Mouse (Mus musculus) stomach, embryonic 16.5 days (tissue): ENCODE data around the gene Cracr2b. TPM values are rescaled to one million over a fixed set of nuclear protein-coding genes. Genes with fewer than 3 reads are reported as not detected.

Experiments used
- ATAC-seq: fragments of 200-750 bp; cut with Nextera tagmentation; 2 replicates; pipeline ENCODE4 v1.8.0; 2017; ENCODE audit warnings: moderate number of reproducible peaks, moderate TSS enrichment; ENCODE audit not compliant: insufficient read depth, low FRiP score
- H3K27ac ChIP-seq: fragments of 300-500 bp; sonication (generic); 2 replicates; pipeline ENCODE4 v1.5.1; 2014; ENCODE audit warnings: low read length
- H3K27me3 ChIP-seq: fragments of 300-500 bp; sonication (generic); 2 replicates; pipeline ENCODE4 v1.6.1; 2014; ENCODE audit warnings: low read length, control low read depth, mixed read lengths; ENCODE audit not compliant: control insufficient read depth, insufficient read depth
- H3K36me3 ChIP-seq: fragments of 300-500 bp; sonication (generic); 2 replicates; pipeline ENCODE4 v1.6.1; 2014; ENCODE audit warnings: low read length; ENCODE audit not compliant: control insufficient read depth, insufficient read depth
- H3K4me1 ChIP-seq: fragments of 300-500 bp; sonication (generic); 2 replicates; pipeline ENCODE4 v1.6.1; 2014; ENCODE audit warnings: low read length, control low read depth, mixed read lengths; ENCODE audit not compliant: control insufficient read depth, insufficient read depth
- H3K4me2 ChIP-seq: fragments of 300-500 bp; sonication (generic); 2 replicates; pipeline ENCODE4 v1.6.1; 2014; ENCODE audit warnings: low read depth, low read length, mixed read lengths
- H3K4me3 ChIP-seq: fragments of 300-500 bp; sonication (generic); replicated peaks from 2 replicates; pipeline ENCODE4 v1.5.1; 2014; ENCODE audit warnings: mild to moderate bottlenecking, low read length
- H3K9ac ChIP-seq: fragments of 300-500 bp; sonication (generic); 2 replicates; pipeline ENCODE4 v1.6.1; 2014; ENCODE audit warnings: low read length
- H3K9me3 ChIP-seq: fragments of 300-500 bp; sonication (generic); replicated peaks from 2 replicates; pipeline ENCODE4 v1.6.1; 2016; ENCODE audit warnings: low read length, control low read depth; ENCODE audit not compliant: control insufficient read depth
- WGBS: fragments of 180-500 bp; shearing (Covaris S2); extraction: QIAGEN DNeasy Blood & Tissue Kit; methylation state at CpG from one replicate; pipeline ENCODE4 v1.1.7; 2014; 5-methylcytosine and 5-hydroxymethylcytosine counted together
- polyA plus RNA-seq: library from polyadenylated mRNA; unstranded; fragments of >200 nt; fragmentation: Nextera tagmentation; extraction: Ambion mirVana; gene quantifications from 2 replicates; pipeline ENCODE4 v1.2.1, GENCODE M21; 2015

Cracr2b gene
- polyA plus RNA-seq, 1 experiment from 2014 or later, result 21.4 TPM

DNA sequence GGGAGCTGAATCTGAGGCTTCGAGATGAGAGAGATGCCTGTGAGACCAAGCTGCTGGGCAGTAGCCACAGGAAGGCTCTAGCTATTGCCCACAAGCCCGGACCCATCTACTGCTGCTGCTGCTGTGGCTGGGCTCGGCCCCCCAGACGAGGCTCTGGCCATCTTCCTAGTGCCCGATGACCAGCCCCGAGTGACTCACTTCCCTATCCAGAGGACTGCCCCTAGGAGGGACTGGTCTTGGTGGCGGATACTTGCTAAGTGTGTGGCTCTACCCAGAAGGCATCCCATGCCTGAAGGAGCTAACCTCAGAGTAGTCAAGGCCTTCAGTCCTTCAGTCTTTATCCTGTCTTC is 5.1 kb downstream of the Cracr2b start:
- 79% methylated on average over 7 of the region's 7 CpGs for WGBS
- H3K4me1 ChIP-seq, result peaks cover 53% of the 10 kb centered on the region
- peaks cover 20% of the 10 kb centered on the region for H3K27me3 ChIP-seq

GRCm38 (mm10) chr7:141466607-141467148 is 5.8 kb downstream of the Cracr2b start:
- 54% methylated on average over 10 of the region's 10 CpGs for WGBS
- Histone ChIP-seq H3K4me1 (peaks cover 46% of the 10 kb centered on the region), H3K9me3 (no peaks in the 10 kb centered on the region), H3K4me3 (peak overlapping the region; percentile 87), H3K9ac (peak overlapping the region; percentile 90), H3K27me3 (peaks cover 18% of the 10 kb centered on the region; the same call in 1 of the 2 replicates), H3K27ac (peak overlapping the region; percentile 94), H3K36me3 (peaks cover 14% of the 10 kb centered on the region), H3K4me2 (peak overlapping the region; percentile 83)
- no peak for ATAC-seq

More for the DNA sequence above, 5.1 kb downstream of the Cracr2b start:
- ATAC-seq, result no peak
- H3K4me2 ChIP-seq, result no peak overlapping the region
- H3K9ac ChIP-seq, result no peak overlapping the region
- no peaks in the 10 kb centered on the region for H3K9me3 ChIP-seq
- H3K27ac ChIP-seq, result no peak overlapping the region
- no peak overlapping the region for H3K4me3 ChIP-seq
- peaks cover 8% of the 10 kb centered on the region; the same call in 1 of the 2 replicates for H3K36me3 ChIP-seq

- H3K4me1 ChIP-seq, result peaks cover 42% of the 10 kb centered on the region
- peak within 1 kb of the TSS; percentile 94 for H3K27ac ChIP-seq
- peak within 1 kb of the TSS; percentile 83 for H3K4me2 ChIP-seq
- ATAC-seq, result peak; percentile 88
- H3K9me3 ChIP-seq, result no peaks in the 10 kb centered on the region
- under 1% methylated on average over 52 of the region's 52 CpGs for WGBS
- peaks cover 16% of the 10 kb centered on the region; the same call in 1 of the 2 replicates for H3K27me3 ChIP-seq
- peak within 1 kb of the TSS; percentile 87 for H3K4me3 ChIP-seq
- H3K9ac ChIP-seq, result peak within 1 kb of the TSS; percentile 90
- peaks cover 14% of the 10 kb centered on the region for H3K36me3 ChIP-seq
These were observed 6.5 kb downstream of the Cracr2b start, which contains the start of gene Cd151 for GRCm38 (mm10) chr7:141467230-141468030. Gene Cd151, plus strand, starts transcription at chr7:141467392.

DNA sequence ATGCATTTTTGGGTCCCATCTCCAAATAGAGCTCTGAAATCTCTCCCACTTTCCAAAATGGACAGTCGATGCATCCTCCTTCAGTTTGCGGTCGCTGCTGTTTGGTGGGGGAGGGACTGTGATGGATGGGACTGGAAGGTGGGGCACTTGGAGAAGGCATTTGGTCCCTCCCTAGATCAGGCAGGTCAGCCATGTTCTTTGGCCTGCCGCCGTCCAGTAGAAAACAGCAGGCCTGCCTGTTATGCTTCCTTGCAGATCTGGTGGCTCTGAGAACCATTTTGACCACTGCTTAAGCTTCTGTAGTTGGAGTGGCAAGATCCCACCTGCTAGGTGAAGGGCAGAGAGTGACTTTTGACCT is 7.2 kb downstream of the Cracr2b start:
- peaks cover 42% of the 10 kb centered on the region for H3K4me1 ChIP-seq
- no peak for ATAC-seq
- peaks cover 14% of the 10 kb centered on the region for H3K36me3 ChIP-seq
- peaks cover 12% of the 10 kb centered on the region; the same call in 1 of the 2 replicates for H3K27me3 ChIP-seq
- H3K9me3 ChIP-seq, result no peaks in the 10 kb centered on the region
- H3K4me3 ChIP-seq, result peak overlapping the region; percentile 87
- H3K27ac ChIP-seq, result peak overlapping the region; percentile 94
- peak overlapping the region; percentile 83 for H3K4me2 ChIP-seq
- 7% methylated on average over 5 of the region's 5 CpGs for WGBS
- H3K9ac ChIP-seq, result peak overlapping the region; percentile 90

GRCm38 (mm10) chr7:141468522-141469211 is 7.8 kb downstream of the Cracr2b start:
- Histone ChIP-seq H3K27me3 (peaks cover 6% of the 10 kb centered on the region; the same call in 1 of the 2 replicates), H3K9ac (peak overlapping the region; percentile 90), H3K4me1 (peaks cover 42% of the 10 kb centered on the region), H3K27ac (peak overlapping the region; percentile 94), H3K4me2 (peak overlapping the region; percentile 83), H3K9me3 (no peaks in the 10 kb centered on the region), H3K36me3 (peaks cover 14% of the 10 kb centered on the region), H3K4me3 (peak overlapping the region; percentile 87)
- ATAC-seq, result peak; percentile 70
- 7% methylated on average over 8 of the region's 8 CpGs for WGBS

- Histone ChIP-seq H3K27ac (peak overlapping the region; percentile 94), H3K4me1 (peaks cover 49% of the 10 kb centered on the region), H3K4me2 (peak overlapping the region; percentile 83), H3K9ac (peak overlapping the region; percentile 90), H3K4me3 (peak overlapping the region; percentile 87), H3K9me3 (no peaks in the 10 kb centered on the region), H3K27me3 (peaks cover 3% of the 10 kb centered on the region; the same call in 1 of the 2 replicates), H3K36me3 (peaks cover 14% of the 10 kb centered on the region)
- 82% methylated on average over 6 of the region's 6 CpGs for WGBS
- ATAC-seq, result no peak
These were observed 8.5 kb downstream of the Cracr2b start for GRCm38 (mm10) chr7:141469352-141469751.

- no peak overlapping the region; the same call in 1 of the 2 replicates for H3K9ac ChIP-seq
- WGBS, result 93% methylated on average over 18 of the region's 18 CpGs
- H3K9me3 ChIP-seq, result no peaks in the 10 kb centered on the region
- peaks cover under 1% of the 10 kb centered on the region; the same call in 1 of the 2 replicates for H3K27me3 ChIP-seq
- no peak overlapping the region for H3K4me2 ChIP-seq
- no peak overlapping the region for H3K27ac ChIP-seq
- peaks cover 44% of the 10 kb centered on the region for H3K4me1 ChIP-seq
- H3K4me3 ChIP-seq, result no peak overlapping the region
- H3K36me3 ChIP-seq, result peaks cover 14% of the 10 kb centered on the region
- no peak for ATAC-seq
These were observed 9.2 kb downstream of the Cracr2b start for GRCm38 (mm10) chr7:141469901-141470636.

DNA sequence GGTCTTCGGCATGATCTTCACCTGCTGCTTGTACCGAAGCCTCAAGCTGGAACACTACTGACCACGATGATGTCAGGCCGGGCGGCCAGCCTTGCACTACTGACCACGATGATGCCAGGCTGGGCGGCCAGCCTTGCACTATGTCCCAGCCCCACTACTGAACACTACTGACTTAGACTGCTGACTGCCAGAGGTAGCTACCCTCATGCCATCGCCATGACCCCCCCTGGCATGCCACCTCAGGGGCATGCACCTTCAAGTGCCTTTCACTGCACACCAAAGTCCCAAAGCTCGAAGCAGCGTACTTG is 9.7 kb downstream of the Cracr2b start:
- ATAC-seq, result no peak
- no peaks in the 10 kb centered on the region; the same call in 1 of the 2 replicates for H3K27me3 ChIP-seq
- H3K27ac ChIP-seq, result no peak overlapping the region
- no peaks in the 10 kb centered on the region for H3K9me3 ChIP-seq
- WGBS, result 92% methylated on average over 10 of the region's 10 CpGs
- H3K4me2 ChIP-seq, result no peak overlapping the region
- no peak overlapping the region for H3K4me3 ChIP-seq
- H3K9ac ChIP-seq, result no peak overlapping the region
- peaks cover 39% of the 10 kb centered on the region for H3K4me1 ChIP-seq
- peaks cover 14% of the 10 kb centered on the region for H3K36me3 ChIP-seq
